Mouse (Mus musculus) c-Kit-positive CD71-positive TER-119-positive erythroid progenitor cells, embryonic 14.5 days (primary cell): Measurements from ENCODE around the gene Camk2g.

Experiments
- DNase-seq: peaks from one replicate; pipeline ENCODE4 v3.0.0-alpha.2; 2013; ENCODE audit warnings: low spot score

The Camk2g gene

GRCm38 (mm10) chr14:20806116-20806840 is 12.4 kb upstream of the Camk2g start:
- no peak for DNase-seq

- no peak for DNase-seq
Measured at GRCm38 (mm10) chr14:20804964-20805672, 11.2 kb upstream of the Camk2g start.

DNA sequence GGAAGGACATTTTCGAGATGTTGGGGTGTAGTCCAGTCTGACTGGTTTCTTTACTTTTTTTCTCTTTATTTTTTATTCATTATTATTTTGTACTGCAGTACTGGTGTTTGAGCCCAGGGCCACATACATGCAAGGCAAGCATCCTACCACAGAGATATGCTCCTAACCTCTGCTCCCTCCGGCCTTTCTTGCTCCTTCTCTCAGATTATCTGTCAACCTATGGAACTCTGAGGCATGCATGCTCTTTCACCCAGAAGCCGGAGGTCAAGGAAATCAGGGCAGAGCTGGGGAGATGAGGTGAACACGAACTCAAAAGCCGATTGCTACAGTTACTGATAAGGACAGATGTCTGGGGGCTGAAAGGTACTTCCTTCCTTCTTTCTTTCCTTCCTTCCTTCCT is 10.6 kb upstream of the Camk2g start:
- DNase-seq: no peak

DNA sequence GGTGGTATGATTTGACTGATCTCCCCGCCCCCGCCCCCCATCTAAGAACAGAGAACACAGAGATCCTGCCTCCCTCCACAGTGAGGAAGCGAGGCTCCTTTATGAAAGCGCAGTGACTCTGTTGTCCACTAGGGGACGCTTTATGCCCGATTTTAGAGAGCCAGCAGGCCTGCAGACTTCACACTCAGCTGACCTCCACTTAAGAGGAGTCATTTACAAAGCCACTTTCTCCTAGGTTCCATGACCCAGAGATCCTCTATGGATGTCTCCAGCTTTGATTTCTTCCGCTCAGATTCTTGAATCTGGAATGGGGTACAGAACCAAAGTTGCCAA is 9.7 kb upstream of the Camk2g start:
- DNase-seq: peak; percentile 69

- DNase-seq: no peak
Measured at GRCm38 (mm10) chr14:20802926-20803605, 9.2 kb upstream of the Camk2g start.

DNA sequence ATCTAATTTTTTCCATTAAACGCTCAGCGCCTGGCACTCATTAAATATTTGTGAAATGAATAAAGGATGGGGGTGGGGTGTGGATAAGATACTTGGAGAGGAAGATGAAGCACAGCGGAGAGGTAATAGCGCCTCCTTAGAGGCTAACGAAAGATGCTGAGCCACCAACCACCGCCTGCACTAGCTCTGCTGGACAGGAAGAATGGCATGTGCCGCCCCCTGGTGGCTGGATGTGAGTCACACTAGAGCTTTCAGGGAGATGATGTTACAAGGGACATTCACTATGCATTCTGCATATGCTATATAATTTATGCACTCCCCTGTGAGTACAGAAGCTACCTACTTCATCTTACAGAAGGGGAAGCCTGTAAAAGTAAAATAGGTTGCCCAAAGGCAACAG is 4.9 kb upstream of the Camk2g start:
- DNase-seq: peak; percentile 83

- no peak for DNase-seq
Measured at GRCm38 (mm10) chr14:20798300-20798699, 4.4 kb upstream of the Camk2g start.

DNA sequence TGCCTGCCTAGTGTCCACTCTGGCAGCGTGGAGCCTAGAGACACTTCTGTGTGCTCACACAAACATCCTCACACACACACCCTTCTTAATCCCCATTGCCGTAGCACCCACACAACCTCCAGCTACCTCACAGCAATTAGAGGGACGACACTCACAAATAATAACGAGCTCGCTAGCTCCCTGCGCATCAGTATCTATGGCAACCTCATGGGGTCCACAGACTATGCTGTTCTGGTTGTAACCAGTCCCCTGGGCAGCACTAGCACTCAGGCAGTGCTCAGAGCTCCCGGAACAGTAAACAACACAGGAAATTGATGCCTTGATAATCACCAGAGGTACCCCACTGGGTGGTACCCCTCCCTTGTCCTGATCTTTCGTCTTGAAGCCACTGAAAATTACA is 2.8 kb upstream of the Camk2g start:
- no peak for DNase-seq

DNA sequence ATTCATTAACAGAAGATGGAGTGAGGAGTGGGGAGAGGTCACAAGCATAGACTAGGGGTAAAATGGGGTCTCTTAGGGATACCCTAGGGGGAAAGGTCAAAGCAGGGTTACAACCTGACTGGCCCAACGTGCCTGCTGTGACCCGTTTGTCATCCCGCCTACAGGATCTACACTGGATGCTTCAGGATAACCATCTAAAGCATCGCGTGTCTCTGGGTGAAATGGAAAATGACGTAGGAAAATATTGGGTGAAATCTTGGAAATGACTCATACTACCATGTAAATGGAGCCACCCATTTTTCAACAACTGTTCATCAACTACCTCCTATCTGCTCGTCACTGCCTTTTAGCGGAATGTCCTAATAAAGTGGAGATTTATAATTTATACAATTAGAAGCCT is 2.3 kb upstream of the Camk2g start:
- no peak for DNase-seq

- DNase-seq: no peak
Measured at GRCm38 (mm10) chr14:20795423-20796152, 1.7 kb upstream of the Camk2g start.

DNA sequence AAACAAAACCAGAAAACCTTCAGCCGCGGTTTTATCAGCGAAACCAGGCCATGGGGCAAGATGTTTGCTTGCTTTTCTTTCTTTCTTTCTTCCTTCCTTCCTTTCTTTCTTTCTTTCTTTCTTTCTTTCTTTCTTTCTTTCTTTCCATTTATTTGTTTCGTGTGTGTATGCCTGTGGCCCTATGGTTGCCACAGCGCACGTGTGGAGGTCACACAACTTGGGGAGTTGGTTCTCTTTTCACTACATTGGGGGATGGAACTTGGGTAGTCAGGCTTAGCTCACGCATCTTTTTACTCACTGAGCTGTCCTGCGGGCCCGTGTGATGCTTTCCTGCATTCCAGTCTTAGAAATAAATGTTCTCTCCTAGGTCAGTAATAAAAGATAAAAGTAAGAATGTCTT is 701 bp upstream of the Camk2g start:
- no peak for DNase-seq

DNA sequence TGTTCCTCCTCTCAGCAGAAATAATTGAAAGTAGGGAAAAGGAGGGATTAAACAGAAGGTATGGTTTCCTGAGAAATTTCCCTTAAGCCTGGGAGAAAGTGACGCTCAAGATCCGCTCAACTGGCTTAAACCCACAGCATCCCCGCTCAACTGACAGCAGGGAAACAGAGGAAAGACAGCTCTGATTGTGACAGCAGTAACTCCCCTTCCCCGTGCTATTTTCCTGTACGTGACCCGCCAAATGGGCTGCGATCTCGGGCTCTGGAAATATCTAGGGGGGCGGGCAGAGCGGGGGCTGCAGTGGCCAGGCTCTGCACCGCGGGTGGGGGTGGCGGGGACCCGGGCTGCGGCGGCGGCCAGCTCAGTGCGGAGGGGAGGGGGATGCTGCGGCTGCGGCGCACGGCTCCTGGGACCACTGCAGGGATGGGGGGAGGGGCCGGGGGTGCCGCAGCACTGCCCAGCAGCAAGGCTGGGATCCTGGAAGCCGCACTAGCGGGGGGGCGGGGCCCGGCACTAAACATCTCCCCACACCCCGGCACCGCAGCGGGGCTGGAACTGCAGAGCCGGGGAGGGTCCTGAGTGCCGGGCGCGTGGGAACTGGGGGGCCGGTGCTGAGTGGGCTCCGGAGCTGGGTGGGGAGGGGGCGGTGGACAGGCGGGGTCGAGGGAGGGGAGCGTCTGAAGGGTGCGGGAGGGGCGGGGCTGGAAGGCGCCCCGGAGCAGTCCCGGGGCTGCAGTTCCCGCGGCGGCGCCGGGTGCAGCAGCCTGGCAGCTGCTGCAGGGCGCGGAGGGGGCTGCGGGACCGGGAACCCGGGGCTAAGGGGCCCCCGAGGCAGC is 748 bp downstream of the Camk2g start:
- no peak for DNase-seq

DNA sequence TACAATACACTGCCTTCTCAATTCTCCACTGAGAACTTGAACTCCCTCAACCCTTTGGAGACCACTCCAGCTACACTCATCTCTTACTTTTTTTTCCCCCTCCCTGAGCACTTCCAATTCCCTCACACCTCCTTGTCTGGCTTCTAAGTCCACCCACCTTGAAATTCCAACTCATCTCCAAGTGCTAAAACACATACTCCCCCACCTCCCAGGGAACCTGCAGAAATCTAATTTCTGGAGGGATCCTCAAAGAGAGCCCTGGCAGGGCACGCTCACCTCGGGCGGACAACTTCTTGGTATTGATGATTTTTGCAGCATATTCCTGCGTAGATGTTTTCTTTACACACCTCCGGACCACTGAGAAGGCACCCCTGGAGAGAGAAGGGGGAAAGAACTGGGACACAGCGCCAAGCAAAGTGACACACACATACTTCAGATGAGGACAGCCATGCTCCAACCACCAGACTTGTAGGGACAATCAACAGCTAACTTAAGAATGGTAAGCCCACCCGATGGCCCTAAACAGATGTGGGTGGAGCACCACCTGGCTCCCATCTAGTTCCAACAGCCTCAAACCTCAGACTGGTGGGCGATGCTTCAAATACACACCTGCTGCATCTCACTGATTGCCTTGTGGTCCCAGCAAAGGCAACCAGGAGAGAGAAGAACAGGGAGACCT is 1.5 kb downstream of the Camk2g start:
- DNase-seq: no peak

- no peak for DNase-seq
Measured at GRCm38 (mm10) chr14:20791511-20792242, 2.2 kb downstream of the Camk2g start.

DNA sequence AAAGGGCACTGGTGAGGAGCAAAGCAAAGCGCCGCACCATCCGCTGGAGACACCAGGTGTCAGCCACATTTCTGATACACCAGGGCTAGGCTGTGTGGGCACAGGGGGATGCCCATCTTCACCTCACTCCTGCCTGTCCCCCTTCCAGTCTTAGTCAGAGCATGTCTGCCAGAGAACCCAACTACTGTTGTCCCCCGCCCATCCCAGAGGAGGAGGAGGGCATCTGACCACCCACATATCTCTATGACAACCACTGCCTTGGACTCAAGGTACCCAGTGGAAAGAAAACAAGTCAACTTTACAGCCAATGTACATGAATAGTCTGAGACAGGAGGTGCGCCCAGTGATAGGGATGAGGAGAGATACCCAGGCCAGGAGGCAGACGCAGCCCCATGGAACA is 2.9 kb downstream of the Camk2g start:
- DNase-seq: no peak

DNA sequence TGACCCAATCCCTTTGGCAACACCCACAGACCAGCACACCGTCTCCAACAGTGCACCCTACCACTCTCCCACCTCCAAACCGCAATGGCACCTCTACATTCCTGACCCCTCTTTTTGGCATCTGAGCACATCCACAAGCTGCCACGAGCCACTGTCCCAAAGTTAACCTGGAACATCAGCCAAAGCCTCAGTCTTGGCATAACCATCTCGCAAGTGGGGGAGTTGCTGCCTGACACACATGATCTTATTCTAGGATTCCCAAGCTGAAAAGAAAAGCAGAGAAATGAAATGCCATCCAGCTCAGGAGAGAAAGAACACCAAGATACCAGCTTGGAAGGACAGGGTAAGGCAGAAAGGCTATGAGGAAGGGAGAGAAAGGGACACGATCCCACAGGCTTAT is 3.4 kb downstream of the Camk2g start:
- no peak for DNase-seq

GRCm38 (mm10) chr14:20789593-20789992 is 4.3 kb downstream of the Camk2g start:
- DNase-seq: no peak

DNA sequence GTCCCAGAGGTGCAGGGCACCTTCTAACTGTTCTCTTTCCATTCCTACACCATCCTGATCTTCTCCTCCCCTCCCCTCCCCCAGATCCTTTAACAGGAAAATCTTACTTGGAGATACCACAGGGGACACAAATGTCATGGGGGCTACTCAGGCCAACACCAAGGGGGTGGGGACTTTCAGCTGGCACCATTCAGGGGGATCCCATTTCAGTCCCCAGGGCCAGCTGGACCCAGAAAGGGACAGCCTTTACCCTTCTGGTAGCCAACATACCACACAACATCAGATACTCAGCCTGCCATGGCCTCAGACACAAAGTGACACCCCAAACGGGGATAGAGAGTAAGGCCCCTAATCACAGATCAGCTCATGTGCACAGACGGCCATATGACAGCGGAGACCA is 5.7 kb downstream of the Camk2g start:
- no peak for DNase-seq

DNA sequence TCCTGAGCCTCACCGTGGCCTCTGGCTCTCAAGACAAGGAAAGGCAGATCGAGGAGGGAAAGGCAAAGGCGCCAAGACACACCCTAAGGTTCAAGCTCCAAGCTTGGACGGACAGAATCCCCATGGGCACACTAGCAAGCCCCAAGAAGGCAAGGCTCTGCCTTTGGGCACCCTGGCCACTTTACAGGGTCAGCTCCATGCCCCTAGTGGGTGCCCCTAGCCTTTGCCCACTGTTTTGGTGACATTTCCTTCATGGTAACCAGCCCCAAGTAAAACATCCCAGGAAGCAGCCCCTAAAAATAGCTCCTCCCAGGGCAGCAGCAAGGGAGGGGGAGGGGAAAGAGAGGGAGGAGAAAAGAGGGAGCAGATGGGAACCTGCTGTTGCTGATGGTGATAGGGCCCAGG is 7.3 kb downstream of the Camk2g start:
- DNase-seq: no peak

- DNase-seq: no peak
Measured at GRCm38 (mm10) chr14:20786020-20786419, 7.9 kb downstream of the Camk2g start.

- no peak for DNase-seq
Measured at GRCm38 (mm10) chr14:20785231-20785630, 8.7 kb downstream of the Camk2g start.
